Mouse (Mus musculus): Measurements from ENCODE around the gene Gm3286. TPM values are rescaled to one million over a fixed set of nuclear protein-coding genes. Genes with fewer than 3 reads are reported as not detected.

Gm3286 gene
- not detected for polyA plus RNA-seq (2015; fragmentation: Illumina TruSeq; extraction: RNeasy Lipid Tissue Mini Kit (QIAGEN cat#74804); ENCODE audit: insufficient read depth, low replicate concordance)

DNA sequence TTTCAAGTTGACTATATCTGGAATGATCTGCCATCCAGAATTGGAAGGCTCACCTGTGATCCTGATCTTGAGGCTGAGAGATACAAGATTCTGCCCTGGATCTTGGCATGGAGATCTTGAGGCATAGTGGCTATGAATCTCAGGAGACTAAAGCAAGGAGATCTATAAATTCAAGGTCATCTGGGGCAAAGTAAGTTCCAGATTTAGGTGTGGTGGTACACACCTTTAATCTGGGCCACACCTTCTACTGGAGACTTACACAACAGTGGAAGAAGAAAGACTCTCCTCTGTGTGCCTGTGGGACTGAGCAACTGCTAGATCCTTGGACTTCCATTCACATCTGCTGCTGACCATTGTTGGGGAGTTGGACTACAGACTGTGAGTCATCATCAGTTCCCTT is at the start of gene Gm3286:
Gene Gm3286, plus strand, starts transcription at position 301 of the 400 bp plus-strand sequence.

Other genes with a start within 250 kb of the Gm3286 start
- gene Gm10424, start 238.0 kb upstream of the Gm3286 start, polyA plus RNA-seq (2015; fragmentation: Illumina TruSeq; extraction: RNeasy Lipid Tissue Mini Kit (QIAGEN cat#74804); ENCODE audit: insufficient read depth, low replicate concordance), result not detected
- gene Gm3259, start 204.8 kb upstream of the Gm3286 start, polyA plus RNA-seq (2015; fragmentation: Illumina TruSeq; extraction: RNeasy Lipid Tissue Mini Kit (QIAGEN cat#74804); ENCODE audit: insufficient read depth, low replicate concordance), result not detected
- gene D5Ertd577e, start 54.0 kb upstream of the Gm3286 start, polyA plus RNA-seq (2015; fragmentation: Illumina TruSeq; extraction: RNeasy Lipid Tissue Mini Kit (QIAGEN cat#74804); ENCODE audit: insufficient read depth, low replicate concordance), result not detected
- not detected for gene Gm7971, start 84.1 kb downstream of the Gm3286 start, polyA plus RNA-seq (2015; fragmentation: Illumina TruSeq; extraction: RNeasy Lipid Tissue Mini Kit (QIAGEN cat#74804); ENCODE audit: insufficient read depth, low replicate concordance)
- not detected for gene Gm7978, start 225.4 kb downstream of the Gm3286 start, polyA plus RNA-seq (2015; fragmentation: Illumina TruSeq; extraction: RNeasy Lipid Tissue Mini Kit (QIAGEN cat#74804); ENCODE audit: insufficient read depth, low replicate concordance)
- not detected for gene Gm7982, start 231.3 kb downstream of the Gm3286 start, polyA plus RNA-seq (2015; fragmentation: Illumina TruSeq; extraction: RNeasy Lipid Tissue Mini Kit (QIAGEN cat#74804); ENCODE audit: insufficient read depth, low replicate concordance)

Measured in spleen, adult 10 weeks (tissue).